Mouse (Mus musculus) embryonic facial prominence, embryonic 14.5 days (tissue): ENCODE data around the gene Ldb3. TPM values are rescaled to one million over a fixed set of nuclear protein-coding genes. Genes with fewer than 3 reads are reported as not detected.

ENCODE experiments used
- ATAC-seq: fragments of 200-750 bp; cut with Nextera tagmentation; 2 replicates; pipeline ENCODE4 v1.8.0; 2017; ENCODE audit warnings: low read depth, moderate number of reproducible peaks, moderate TSS enrichment
- DNase-seq: peaks from one replicate; pipeline ENCODE4 v3.0.0-alpha.2; 2015; ENCODE audit warnings: low spot score
- H3K27ac ChIP-seq: fragments of 300-500 bp; sonication (generic); replicated peaks from 2 replicates; pipeline ENCODE4 v1.5.1; 2014; ENCODE audit warnings: low read depth, mild to moderate bottlenecking, low read length, moderate library complexity
- H3K27me3 ChIP-seq: fragments of 300-500 bp; sonication (generic); replicated peaks from 2 replicates; pipeline ENCODE4 v1.6.1; 2014; ENCODE audit warnings: low read length; ENCODE audit not compliant: control insufficient read depth, insufficient read depth
- H3K36me3 ChIP-seq: fragments of 300-500 bp; sonication (generic); 2 replicates; pipeline ENCODE4 v1.6.1; 2014; ENCODE audit warnings: low read length, mixed read lengths; ENCODE audit not compliant: control insufficient read depth, insufficient read depth
- H3K4me1 ChIP-seq: fragments of 300-500 bp; sonication (generic); 2 replicates; pipeline ENCODE4 v1.6.1; 2014; ENCODE audit warnings: antibody characterized with exemption, low read length; ENCODE audit not compliant: control insufficient read depth, insufficient read depth
- H3K4me2 ChIP-seq: fragments of 300-500 bp; sonication (generic); 2 replicates; pipeline ENCODE4 v1.6.1; 2014; ENCODE audit warnings: low read depth, mild to moderate bottlenecking, low read length, moderate library complexity, mixed read lengths
- H3K4me3 ChIP-seq: fragments of 300-500 bp; sonication (generic); 2 replicates; pipeline ENCODE4 v1.5.1; 2014; ENCODE audit warnings: low read depth, mild to moderate bottlenecking, low read length
- H3K9ac ChIP-seq: fragments of 300-500 bp; sonication (generic); 2 replicates; pipeline ENCODE4 v1.6.1; 2014; ENCODE audit warnings: low read depth, mild to moderate bottlenecking, low read length, moderate library complexity, mixed read lengths
- H3K9me3 ChIP-seq: fragments of 300-500 bp; sonication (generic); 2 replicates; pipeline ENCODE4 v1.6.1; 2016; ENCODE audit warnings: low read length; ENCODE audit not compliant: control insufficient read depth
- WGBS: fragments of 180-500 bp; shearing (Covaris S2); extraction: QIAGEN DNeasy Blood & Tissue Kit; methylation state at CpG from one replicate; pipeline ENCODE4 v1.1.7; 2014; 5-methylcytosine and 5-hydroxymethylcytosine counted together
- polyA plus RNA-seq: library from polyadenylated mRNA; unstranded; fragments of >200 nt; fragmentation: Nextera tagmentation; extraction: Ambion mirVana; gene quantifications from 2 replicates; pipeline ENCODE4 v1.2.1, GENCODE M21; 2014

The Ldb3 gene
- polyA plus RNA-seq, 1 experiment from 2014 or later, result 86.4 TPM

- Histone ChIP-seq H3K9ac (no peak overlapping the region), H3K4me3 (no peak overlapping the region), H3K9me3 (no peaks in the 10 kb centered on the region), H3K36me3 (no peaks in the 10 kb centered on the region), H3K27ac (no peak overlapping the region), H3K4me1 (peaks cover 3% of the 10 kb centered on the region; the same call in 1 of the 2 replicates), H3K27me3 (no peaks in the 10 kb centered on the region), H3K4me2 (no peak overlapping the region)
- WGBS, result 66% methylated on average over 13 of the region's 13 CpGs
- DNase-seq (no peak), ATAC-seq (no peak)
Measured at GRCm38 (mm10) chr14:34555211-34555610, 33.3 kb downstream of the Ldb3 start.

- no peaks in the 10 kb centered on the region for H3K9me3 ChIP-seq
- H3K9ac ChIP-seq, result no peak overlapping the region
- DNase-seq, result no peak
- no peak overlapping the region for H3K4me2 ChIP-seq
- H3K4me1 ChIP-seq, result peaks cover under 1% of the 10 kb centered on the region; the same call in 1 of the 2 replicates
- no peak overlapping the region for H3K4me3 ChIP-seq
- no peak overlapping the region for H3K27ac ChIP-seq
- no peaks in the 10 kb centered on the region for H3K27me3 ChIP-seq
- H3K36me3 ChIP-seq, result no peaks in the 10 kb centered on the region
- ATAC-seq, result no peak
- 68% methylated on average over 3 of the region's 3 CpGs for WGBS
Measured at GRCm38 (mm10) chr14:34554047-34554446, 34.4 kb downstream of the Ldb3 start.

- H3K4me2 ChIP-seq, result no peak overlapping the region
- H3K4me1 ChIP-seq, result no peaks in the 10 kb centered on the region
- no peaks in the 10 kb centered on the region for H3K9me3 ChIP-seq
- no peak overlapping the region for H3K4me3 ChIP-seq
- no peaks in the 10 kb centered on the region for H3K27me3 ChIP-seq
- no peak overlapping the region for H3K9ac ChIP-seq
- H3K27ac ChIP-seq, result no peak overlapping the region
- DNase-seq (no peak), ATAC-seq (no peak)
- 80% methylated on average over 6 of the region's 6 CpGs for WGBS
- H3K36me3 ChIP-seq, result no peaks in the 10 kb centered on the region
Measured at GRCm38 (mm10) chr14:34553470-34553869, 35.0 kb downstream of the Ldb3 start.

- Histone ChIP-seq H3K9me3 (no peaks in the 10 kb centered on the region), H3K4me3 (no peak overlapping the region), H3K27ac (no peak overlapping the region), H3K4me1 (no peaks in the 10 kb centered on the region), H3K36me3 (no peaks in the 10 kb centered on the region), H3K4me2 (no peak overlapping the region), H3K27me3 (no peaks in the 10 kb centered on the region), H3K9ac (no peak overlapping the region)
- 90% methylated on average over 5 of the region's 5 CpGs for WGBS
- ATAC-seq (no peak), DNase-seq (no peak)
Measured at GRCm38 (mm10) chr14:34552226-34552625, 36.3 kb downstream of the Ldb3 start.

GRCm38 (mm10) chr14:34549004-34549671 lies 39.3 kb downstream of the Ldb3 start:
- Histone ChIP-seq H3K4me3 (peak overlapping the region; percentile 75), H3K4me1 (no peaks in the 10 kb centered on the region), H3K27ac (peak overlapping the region; percentile 92), H3K27me3 (no peaks in the 10 kb centered on the region), H3K36me3 (no peaks in the 10 kb centered on the region), H3K4me2 (peak overlapping the region; percentile 84), H3K9me3 (no peaks in the 10 kb centered on the region), H3K9ac (peak overlapping the region; percentile 91)
- under 1% methylated on average over 45 of the region's 55 CpGs for WGBS
- ATAC-seq (peak; percentile 96), DNase-seq (peak; percentile 96)

GRCm38 (mm10) chr14:34548391-34549001 lies 40.0 kb downstream of the Ldb3 start:
- Histone ChIP-seq H3K4me3 (peak overlapping the region; percentile 75), H3K9ac (peak overlapping the region; percentile 91), H3K36me3 (no peaks in the 10 kb centered on the region), H3K27ac (peak overlapping the region; percentile 92), H3K4me1 (no peaks in the 10 kb centered on the region), H3K4me2 (peak overlapping the region; percentile 84), H3K27me3 (no peaks in the 10 kb centered on the region), H3K9me3 (no peaks in the 10 kb centered on the region)
- DNase-seq, result peak; percentile 86
- under 1% methylated on average over 26 of the region's 27 CpGs for WGBS
- ATAC-seq, result peak; percentile 67

GRCm38 (mm10) chr14:34544545-34544944 lies 43.9 kb downstream of the Ldb3 start:
- DNase-seq (no peak), ATAC-seq (no peak)
- Histone ChIP-seq H3K9me3 (no peaks in the 10 kb centered on the region), H3K9ac (no peak overlapping the region), H3K4me2 (no peak overlapping the region), H3K27me3 (no peaks in the 10 kb centered on the region), H3K36me3 (no peaks in the 10 kb centered on the region), H3K4me3 (no peak overlapping the region), H3K27ac (no peak overlapping the region), H3K4me1 (no peaks in the 10 kb centered on the region)
- WGBS, result 78% methylated on average over 2 of the region's 2 CpGs

GRCm38 (mm10) chr14:34544001-34544400 lies 44.5 kb downstream of the Ldb3 start:
- H3K4me1 ChIP-seq, result no peaks in the 10 kb centered on the region
- no peak overlapping the region for H3K9ac ChIP-seq
- no peak overlapping the region for H3K27ac ChIP-seq
- WGBS, result 86% methylated on average over 6 of the region's 6 CpGs
- H3K4me2 ChIP-seq, result no peak overlapping the region
- H3K9me3 ChIP-seq, result no peaks in the 10 kb centered on the region
- H3K36me3 ChIP-seq, result no peaks in the 10 kb centered on the region
- no peaks in the 10 kb centered on the region for H3K27me3 ChIP-seq
- no peak for ATAC-seq
- no peak for DNase-seq
- no peak overlapping the region for H3K4me3 ChIP-seq

GRCm38 (mm10) chr14:34543596-34543995 lies 44.9 kb downstream of the Ldb3 start:
- H3K27me3 ChIP-seq, result no peaks in the 10 kb centered on the region
- WGBS, result 65% methylated on average over 6 of the region's 6 CpGs
- H3K27ac ChIP-seq, result no peak overlapping the region
- ATAC-seq, result no peak
- H3K9ac ChIP-seq, result no peak overlapping the region
- no peaks in the 10 kb centered on the region for H3K36me3 ChIP-seq
- DNase-seq, result no peak
- H3K9me3 ChIP-seq, result no peaks in the 10 kb centered on the region
- no peak overlapping the region for H3K4me2 ChIP-seq
- H3K4me3 ChIP-seq, result no peak overlapping the region
- no peaks in the 10 kb centered on the region for H3K4me1 ChIP-seq
